In the genomic region with DNA sequence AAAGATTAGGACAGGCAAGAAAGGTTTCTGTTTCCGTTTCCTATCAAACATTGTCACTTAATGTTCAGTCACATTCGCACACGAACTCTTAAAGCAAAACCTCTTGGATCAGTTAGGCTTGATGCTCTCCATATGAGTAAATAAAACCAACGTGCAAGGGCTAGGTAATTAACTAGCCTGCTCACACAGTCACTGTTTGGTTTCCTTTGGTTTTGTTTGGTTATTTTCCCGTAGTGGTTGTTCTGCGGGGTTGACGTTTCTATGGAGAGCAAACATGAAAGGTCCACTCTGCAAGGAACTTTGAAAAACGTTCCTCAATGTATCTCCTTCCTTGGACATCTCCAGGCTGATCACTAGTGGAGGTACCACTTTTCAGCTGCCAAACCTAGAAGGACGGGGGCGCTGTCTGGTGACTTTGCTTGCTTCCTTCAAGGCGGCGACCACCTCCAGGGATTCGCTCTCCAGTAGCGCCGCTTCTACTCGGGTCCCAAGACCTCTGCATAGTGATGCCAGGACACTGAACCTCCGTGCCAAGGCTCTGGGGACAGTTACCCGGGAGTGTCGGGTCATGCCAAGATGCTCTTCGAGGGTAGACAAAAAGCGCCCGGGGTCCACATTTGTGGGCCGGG, we compare ENCODE assay signal across 9 mouse cellular contexts. TPM values are rescaled to one million over a fixed set of nuclear protein-coding genes. Genes with fewer than 3 reads are reported as not detected.
DNase-seq lines count a peak whose midpoint lies in the region; ATAC-seq and TF ChIP-seq lines count a peak whose summit lies in the region.
"Had no signal": no experiment of that assay in that cellular context is flagged by ENCODE, and none has a peak within 500 bp of the region (broad histone marks: within the 10 kb centered on the region; RNA-seq: fewer than 3 reads in every experiment).

No protein-coding gene starts in this region.

- peak overlapping the region; percentile 80; the same call in 1 of the 2 replicates for H3K27ac ChIP-seq in embryonic facial prominence, embryonic 15.5 days (replicated peaks)
- H3K27ac ChIP-seq in heart, embryonic 12.5 days (ENCODE audit: poor library complexity, severe bottlenecking) = no peak overlapping the region
- no peak overlapping the region for H3K27ac ChIP-seq in liver, embryonic 12.5 days
- H3K27ac ChIP-seq in olfactory bulb, adult 2 months (ENCODE audit: insufficient read depth, low read depth, low read length) = peak overlapping the region; percentile 79

- H3K4me3 ChIP-seq in embryonic facial prominence, embryonic 15.5 days (replicated peaks) = peak overlapping the region; percentile 69
- H3K4me3 ChIP-seq in heart, embryonic 12.5 days = peak overlapping the region; percentile 77
- peak overlapping the region; percentile 56 for H3K4me3 ChIP-seq in liver, embryonic 12.5 days
- H3K4me3 ChIP-seq in olfactory bulb, adult 2 months (ENCODE audit: insufficient read depth, low read depth, low read length) = peak overlapping the region; percentile 74

- peaks cover 15% of the 10 kb centered on the region for H3K4me1 ChIP-seq in embryonic facial prominence, embryonic 15.5 days
- peaks cover 11% of the 10 kb centered on the region for H3K4me1 ChIP-seq in heart, embryonic 12.5 days (replicated peaks)
- H3K4me1 ChIP-seq in liver, embryonic 12.5 days = 0 out of 2 replicates have a peak, but pooled peaks cover 3% of the 10 kb centered on the region
- no peaks in the 10 kb centered on the region for H3K4me1 ChIP-seq in olfactory bulb, adult 2 months (ENCODE audit: control insufficient read depth, insufficient read depth, low read length)

- H3K27me3 ChIP-seq in embryonic facial prominence, embryonic 15.5 days = no peaks in the 10 kb centered on the region
- H3K27me3 ChIP-seq in heart, embryonic 12.5 days (replicated peaks) = no peaks in the 10 kb centered on the region
- peaks cover 35% of the 10 kb centered on the region for H3K27me3 ChIP-seq in liver, embryonic 12.5 days (replicated peaks)

- H3K9me3 ChIP-seq in embryonic facial prominence, embryonic 15.5 days (replicated peaks) = no peaks in the 10 kb centered on the region
- no peaks in the 10 kb centered on the region for H3K9me3 ChIP-seq in heart, embryonic 12.5 days (replicated peaks)
- no peaks in the 10 kb centered on the region for H3K9me3 ChIP-seq in liver, embryonic 12.5 days (replicated peaks)

- 0 out of 2 replicates have a peak, but pooled peaks have one; percentile 17 for TF ChIP-seq CTCF in olfactory bulb, adult 2 months (IDR thresholded peaks at IDR 0.05; ENCODE audit: insufficient read depth, low read depth, low read length)

- no peaks in the 10 kb centered on the region for H3K36me3 ChIP-seq in embryonic facial prominence, embryonic 15.5 days
- H3K36me3 ChIP-seq in heart, embryonic 12.5 days = no peaks in the 10 kb centered on the region
- no peaks in the 10 kb centered on the region for H3K36me3 ChIP-seq in liver, embryonic 12.5 days
- H3K36me3 ChIP-seq: G1E had no signal

- H3K4me2 ChIP-seq in embryonic facial prominence, embryonic 15.5 days (replicated peaks) = peak overlapping the region; percentile 91
- peak overlapping the region; percentile 88 for H3K4me2 ChIP-seq in heart, embryonic 12.5 days
- peak overlapping the region; percentile 65 for H3K4me2 ChIP-seq in liver, embryonic 12.5 days

- peak; percentile 73 for ATAC-seq in embryonic facial prominence, embryonic 15.5 days (ENCODE audit: insufficient number of reproducible peaks, low FRiP score, low TSS enrichment, low read depth)
- ATAC-seq in heart, embryonic 12.5 days (ENCODE audit: insufficient number of reproducible peaks, low FRiP score) = peak; percentile 51
- ATAC-seq in liver, embryonic 12.5 days = peak; percentile 27; the same call in 1 of the 2 replicates
- ATAC-seq in megakaryocyte progenitor cell, adult 5-6 weeks (replicated peaks; ENCODE audit: poor library complexity) = no peak

- peak; percentile 3 to 5 for DNase-seq in lung, adult 18-20 months
- no peak for DNase-seq in lung, postnatal 25 days (ENCODE audit: low spot score)
- peak; percentile 68 for DNase-seq in layer of hippocampus, adult 11-12 months (ENCODE audit: low spot score)

- peak overlapping the region; percentile 42; the same call in 1 of the 2 replicates for H3K9ac ChIP-seq in embryonic facial prominence, embryonic 15.5 days
- peak overlapping the region; percentile 71; the same call in 1 of the 2 replicates for H3K9ac ChIP-seq in heart, embryonic 12.5 days
- H3K9ac ChIP-seq in liver, embryonic 12.5 days = no peak overlapping the region

- no peak for TF ChIP-seq POLR2A in olfactory bulb, adult 2 months (IDR thresholded peaks at IDR 0.05; ENCODE audit: insufficient read depth, low read depth, low read length)

- WGBS in embryonic facial prominence, embryonic 15.5 days = 2% methylated on average over 23 of the region's 23 CpGs
- whole genome bisulfite sequencing in heart, embryonic 12.5 days = 3% methylated on average over 23 of the region's 23 CpGs
- 4% methylated on average over 23 of the region's 23 CpGs for WGBS in liver, embryonic 12.5 days (ENCODE audit: insufficient replicate concordance)
- WGBS in olfactory bulb, adult 2 months = 1% methylated on average over 23 of the region's 23 CpGs

RNA-seq across cellular contexts. Expression of a gene that starts 0.7 kb away (rescaled TPM):
- polyA plus RNA-seq in embryonic facial prominence, embryonic 15.5 days (2015; fragmentation: Nextera tagmentation; extraction: Ambion mirVana) = 4.5 and 4.8 TPM in 2 replicates
- 7.1 and 7.4 TPM in 2 replicates for polyA plus RNA-seq in heart, embryonic 12.5 days (2016; fragmentation: Nextera tagmentation; extraction: Ambion mirVana)
- 0.61 TPM in 2 replicates for polyA plus RNA-seq in liver, embryonic 12.5 days (2016; fragmentation: Nextera tagmentation; extraction: Ambion mirVana)
- polyA plus RNA-seq in olfactory bulb, adult 2 months (2012; ENCODE audit: insufficient read depth, insufficient read length, low replicate concordance, missing spikeins) = not detected in 2 replicates
- total RNA-seq in megakaryocyte progenitor cell, adult 5-6 weeks (2015) = not detected in 2 replicates
- total RNA-seq in megakaryocyte progenitor cell, adult 5-6 weeks (2017) = not detected in 2 replicates
- polyA plus RNA-seq: G1E had no signal

Comparison
In these comparisons a context has a peak if more than half of its experiments do, and no peak if none do; other contexts are left out.
1. H3K27ac ChIP-seq: peak in embryonic facial prominence, embryonic 15.5 days (single experiment) and olfactory bulb, adult 2 months (single experiment); none in heart, embryonic 12.5 days (single experiment) and liver, embryonic 12.5 days (single experiment).
2. Peak in every context shown above with its lines, with median percentiles within 50 percentile points of each other: H3K4me2 ChIP-seq and H3K4me3 ChIP-seq.